Mouse (Mus musculus): Measurements from ENCODE around the gene Abcc8. TPM values are rescaled to one million over a fixed set of nuclear protein-coding genes. Genes with fewer than 3 reads are reported as not detected.

Gene Abcc8
- polyA plus RNA-seq, 1 experiment from 2014 or later = 1.8 TPM

DNA sequence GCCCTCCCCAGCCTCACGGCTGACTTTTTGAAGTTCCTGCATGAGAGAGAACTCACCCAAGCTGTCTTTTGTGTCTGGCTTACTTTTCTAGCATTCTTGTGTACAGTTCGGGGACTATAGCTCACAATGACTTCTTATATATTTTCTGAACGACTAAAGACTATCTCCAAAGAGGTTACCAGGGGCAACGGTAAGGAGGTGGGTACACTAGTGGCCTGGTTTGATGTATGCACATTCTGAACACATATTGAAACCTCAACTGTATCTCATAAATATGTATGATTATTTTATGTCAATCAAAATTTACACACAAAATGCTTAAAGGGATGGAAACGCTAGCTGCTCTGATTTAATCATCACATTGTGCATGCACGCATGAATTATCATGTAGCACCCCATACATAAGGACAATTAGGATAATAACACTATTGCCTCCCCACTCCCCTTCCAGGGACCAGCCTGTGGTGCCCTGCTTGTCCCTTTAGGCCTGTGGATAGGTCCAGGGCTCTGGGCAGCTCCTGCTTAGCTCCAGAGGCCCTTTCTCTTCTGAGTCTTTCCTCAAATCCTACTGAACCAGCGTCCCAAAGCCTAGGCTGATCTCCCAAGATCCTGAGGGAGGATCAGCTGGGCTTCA lies 33.0 kb downstream of the Abcc8 start:
- no peaks in the 10 kb centered on the region for H3K4me1 ChIP-seq (replicated peaks; ENCODE audit: control insufficient read depth, insufficient read depth, low read length)
- WGBS = 89% methylated on average over 7 of the region's 7 CpGs
- no peaks in the 10 kb centered on the region for H3K36me3 ChIP-seq (ENCODE audit: control insufficient read depth, insufficient read depth)
- no peak for TF ChIP-seq CTCF (IDR thresholded peaks at IDR 0.05; ENCODE audit: low read depth)
- H3K9me3 ChIP-seq (ENCODE audit: control insufficient read depth) = no peaks in the 10 kb centered on the region
- no peak overlapping the region for H3K27ac ChIP-seq (ENCODE audit: low read depth, low read length)
- no peak overlapping the region for H3K4me2 ChIP-seq (replicated peaks; ENCODE audit: low read depth)
- H3K4me3 ChIP-seq (ENCODE audit: low read depth, low read length) = no peak overlapping the region
- ATAC-seq = no peak
- H3K27me3 ChIP-seq (replicated peaks; ENCODE audit: control insufficient read depth, insufficient read depth, low read length) = no peaks in the 10 kb centered on the region
- H3K9ac ChIP-seq (ENCODE audit: low read depth, low read length) = no peak overlapping the region

GRCm38 (mm10) chr7:46144061-46144460 lies 35.8 kb downstream of the Abcc8 start:
- Histone ChIP-seq H3K9me3 (ENCODE audit: control insufficient read depth) (no peaks in the 10 kb centered on the region), H3K9ac (ENCODE audit: low read depth, low read length) (no peak overlapping the region; the same call in 1 of the 2 replicates), H3K4me2 (replicated peaks; ENCODE audit: low read depth) (no peak overlapping the region), H3K27me3 (replicated peaks; ENCODE audit: control insufficient read depth, insufficient read depth, low read length) (no peaks in the 10 kb centered on the region), H3K27ac (ENCODE audit: low read depth, low read length) (no peak overlapping the region), H3K36me3 (ENCODE audit: control insufficient read depth, insufficient read depth) (no peaks in the 10 kb centered on the region), H3K4me1 (replicated peaks; ENCODE audit: control insufficient read depth, insufficient read depth, low read length) (no peaks in the 10 kb centered on the region), H3K4me3 (ENCODE audit: low read depth, low read length) (no peak overlapping the region)
- 80% methylated on average over 8 of the region's 8 CpGs for WGBS
- TF ChIP-seq CTCF (IDR thresholded peaks at IDR 0.05; ENCODE audit: low read depth) = no peak
- ATAC-seq = no peak

GRCm38 (mm10) chr7:46138329-46138930 lies 41.4 kb downstream of the Abcc8 start:
- Histone ChIP-seq H3K4me3 (ENCODE audit: low read depth, low read length) (no peak overlapping the region), H3K27me3 (replicated peaks; ENCODE audit: control insufficient read depth, insufficient read depth, low read length) (0 out of 2 replicates have a peak, but pooled peaks cover 3% of the 10 kb centered on the region), H3K4me1 (replicated peaks; ENCODE audit: control insufficient read depth, insufficient read depth, low read length) (no peaks in the 10 kb centered on the region), H3K4me2 (replicated peaks; ENCODE audit: low read depth) (no peak overlapping the region), H3K9me3 (ENCODE audit: control insufficient read depth) (no peaks in the 10 kb centered on the region), H3K36me3 (ENCODE audit: control insufficient read depth, insufficient read depth) (no peaks in the 10 kb centered on the region), H3K27ac (ENCODE audit: low read depth, low read length) (no peak overlapping the region), H3K9ac (ENCODE audit: low read depth, low read length) (no peak overlapping the region)
- TF ChIP-seq CTCF (IDR thresholded peaks at IDR 0.05; ENCODE audit: low read depth) = no peak
- no peak for ATAC-seq
- 24% methylated on average over 7 of the region's 7 CpGs for WGBS

DNA sequence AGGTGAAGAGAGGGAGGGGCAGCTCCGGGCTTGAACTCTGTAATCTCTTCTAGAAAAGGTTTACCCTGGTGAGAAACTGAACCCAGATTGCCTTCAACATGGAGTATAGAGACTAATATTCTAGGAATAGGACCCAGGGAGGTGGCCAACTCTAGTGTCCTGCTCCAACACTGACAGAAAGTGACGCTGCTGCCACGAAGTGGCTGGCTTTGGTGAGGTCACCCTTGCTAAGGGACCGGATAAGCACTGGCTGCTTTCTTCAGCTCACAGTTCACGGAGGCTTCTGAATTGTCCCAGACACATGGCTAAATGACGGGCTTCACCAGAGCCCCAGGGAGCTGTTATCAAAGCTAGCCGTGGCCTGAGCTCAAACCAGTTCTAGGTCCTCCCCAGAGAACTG lies 46.0 kb downstream of the Abcc8 start:
- H3K27ac ChIP-seq (ENCODE audit: low read depth, low read length) = no peak overlapping the region
- no peak overlapping the region for H3K9ac ChIP-seq (ENCODE audit: low read depth, low read length)
- no peaks in the 10 kb centered on the region for H3K36me3 ChIP-seq (ENCODE audit: control insufficient read depth, insufficient read depth)
- peak; percentile 28 for TF ChIP-seq CTCF (IDR thresholded peaks at IDR 0.05; ENCODE audit: low read depth)
- 28% methylated on average over 7 of the region's 7 CpGs for WGBS
- ATAC-seq = no peak
- no peak overlapping the region for H3K4me3 ChIP-seq (ENCODE audit: low read depth, low read length)
- no peaks in the 10 kb centered on the region for H3K4me1 ChIP-seq (replicated peaks; ENCODE audit: control insufficient read depth, insufficient read depth, low read length)
- H3K9me3 ChIP-seq (ENCODE audit: control insufficient read depth) = no peaks in the 10 kb centered on the region
- no peak overlapping the region for H3K4me2 ChIP-seq (replicated peaks; ENCODE audit: low read depth)
- H3K27me3 ChIP-seq (replicated peaks; ENCODE audit: control insufficient read depth, insufficient read depth, low read length) = 0 out of 2 replicates have a peak, but pooled peaks cover 3% of the 10 kb centered on the region

- Histone ChIP-seq H3K9ac (ENCODE audit: low read depth, low read length) (no peak overlapping the region), H3K27ac (ENCODE audit: low read depth, low read length) (no peak overlapping the region), H3K9me3 (ENCODE audit: control insufficient read depth) (no peaks in the 10 kb centered on the region), H3K27me3 (replicated peaks; ENCODE audit: control insufficient read depth, insufficient read depth, low read length) (0 out of 2 replicates have a peak, but pooled peaks cover 3% of the 10 kb centered on the region), H3K4me1 (replicated peaks; ENCODE audit: control insufficient read depth, insufficient read depth, low read length) (no peaks in the 10 kb centered on the region), H3K36me3 (ENCODE audit: control insufficient read depth, insufficient read depth) (no peaks in the 10 kb centered on the region), H3K4me2 (replicated peaks; ENCODE audit: low read depth) (no peak overlapping the region), H3K4me3 (ENCODE audit: low read depth, low read length) (no peak overlapping the region)
- no peak for TF ChIP-seq CTCF (IDR thresholded peaks at IDR 0.05; ENCODE audit: low read depth)
- ATAC-seq = no peak
- 88% methylated on average over 12 of the region's 12 CpGs for WGBS
Observed at GRCm38 (mm10) chr7:46132229-46132628, 47.6 kb downstream of the Abcc8 start.

DNA sequence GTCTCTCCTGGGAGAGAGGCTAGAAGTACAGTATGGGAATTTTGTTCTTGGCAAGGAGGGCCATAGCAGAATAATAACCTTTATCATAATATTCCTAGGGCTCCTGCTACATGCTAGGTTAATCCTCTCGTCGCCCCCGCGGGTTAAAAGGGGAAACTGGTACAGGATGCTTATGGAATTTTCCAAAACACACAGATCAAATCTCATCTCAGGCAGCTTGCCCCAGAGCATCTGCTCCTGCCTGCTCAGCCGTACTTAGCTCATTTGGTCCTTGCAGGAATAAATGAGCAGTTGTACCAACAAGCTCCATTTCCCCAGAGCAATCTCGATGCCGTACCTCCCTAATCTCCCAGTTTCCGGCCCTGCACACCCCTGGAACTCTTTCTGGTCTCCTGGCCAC lies 48.0 kb downstream of the Abcc8 start:
- no peak for TF ChIP-seq CTCF (IDR thresholded peaks at IDR 0.05; ENCODE audit: low read depth)
- H3K36me3 ChIP-seq (ENCODE audit: control insufficient read depth, insufficient read depth) = no peaks in the 10 kb centered on the region
- H3K4me2 ChIP-seq (replicated peaks; ENCODE audit: low read depth) = no peak overlapping the region
- no peaks in the 10 kb centered on the region for H3K4me1 ChIP-seq (replicated peaks; ENCODE audit: control insufficient read depth, insufficient read depth, low read length)
- no peak overlapping the region for H3K4me3 ChIP-seq (ENCODE audit: low read depth, low read length)
- 0 out of 2 replicates have a peak, but pooled peaks cover 3% of the 10 kb centered on the region for H3K27me3 ChIP-seq (replicated peaks; ENCODE audit: control insufficient read depth, insufficient read depth, low read length)
- H3K27ac ChIP-seq (ENCODE audit: low read depth, low read length) = no peak overlapping the region
- 69% methylated on average over 8 of the region's 8 CpGs for WGBS
- no peak overlapping the region for H3K9ac ChIP-seq (ENCODE audit: low read depth, low read length)
- no peak for ATAC-seq
- H3K9me3 ChIP-seq (ENCODE audit: control insufficient read depth) = no peaks in the 10 kb centered on the region

All from intestine, postnatal 0 days (tissue).